Mouse (Mus musculus) left cerebral cortex, adult 9 months (tissue): Measurements from ENCODE around the gene Ern1.

ENCODE experiments used
- DNase-seq, 2 experiments: peaks; one replicate each; pipeline ENCODE4 v3.0.0; 2022; ENCODE audit warnings: low spot score in 2 of 2

Gene Ern1

DNA sequence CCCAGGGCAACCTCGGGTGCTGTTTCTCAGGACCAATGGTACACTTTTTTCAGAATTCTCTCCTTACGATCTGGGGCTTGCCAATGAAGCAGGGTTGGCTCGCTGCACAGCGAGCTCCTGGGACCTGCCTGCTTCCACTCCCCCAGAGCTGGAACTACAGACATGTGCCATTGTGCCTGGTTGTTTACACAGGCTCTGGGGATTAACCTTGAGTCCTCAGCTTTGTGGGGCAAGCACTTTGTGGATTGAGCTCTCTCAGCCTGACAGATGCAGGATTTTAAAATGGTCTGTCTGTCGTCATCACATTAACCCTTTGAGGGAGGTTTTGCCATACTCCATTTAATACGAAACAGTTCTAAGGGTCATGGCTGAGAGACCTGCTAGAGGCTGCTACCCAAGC, 142.7 kb downstream of the Ern1 start:
- no peak for DNase-seq
